Mouse (Mus musculus) kidney, postnatal 25 days (tissue): ENCODE measurements around the gene Taf12.
A peak's percentile ranks its signal among the peaks of the same experiment; 100 is the strongest.

ENCODE experiments used
- DNase-seq, 2 experiments: peaks; one replicate each; pipeline ENCODE4 v3.0.0; 2021; ENCODE audit warnings: mixed read lengths in 2 of 2

Gene Taf12

DNA sequence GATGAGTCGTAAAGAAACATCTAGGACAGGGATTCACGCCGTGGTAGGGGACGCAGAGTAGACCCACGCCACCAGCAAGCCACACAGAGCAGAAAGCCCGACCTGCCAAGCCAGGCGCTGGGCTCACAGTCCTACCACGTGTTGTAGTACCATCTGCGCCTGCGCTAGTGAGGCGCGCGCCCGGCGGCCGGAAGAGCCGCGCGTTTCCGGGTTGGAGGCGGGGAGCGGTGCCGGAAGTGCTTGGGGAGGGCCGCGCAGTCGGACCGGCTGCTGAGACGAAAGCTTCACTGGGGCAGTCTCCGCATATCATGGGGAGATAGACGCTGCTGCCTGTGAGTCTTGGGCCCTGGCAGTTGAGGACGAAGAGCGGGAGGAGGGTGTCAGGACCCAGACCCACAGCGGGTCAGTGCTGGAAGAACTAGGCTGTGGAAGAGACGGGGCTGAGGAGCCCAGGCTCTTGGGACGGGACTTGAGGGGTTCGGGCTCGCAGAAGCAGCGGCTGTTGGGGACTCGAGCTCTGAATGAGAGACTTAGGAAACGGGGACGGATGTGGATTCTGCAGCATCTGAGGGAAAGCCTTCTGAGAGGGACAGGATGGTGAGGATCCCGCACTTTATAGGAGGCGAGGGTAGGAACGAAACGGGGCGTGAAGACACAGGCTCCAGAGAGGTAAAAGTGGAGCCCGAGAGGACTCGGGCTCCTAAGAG, at the start of gene Taf12:
Taf12 (plus strand) TSS at position 220 of the 707 bp plus-strand sequence.
- DNase-seq: peak; percentile 92 to 95

DNA sequence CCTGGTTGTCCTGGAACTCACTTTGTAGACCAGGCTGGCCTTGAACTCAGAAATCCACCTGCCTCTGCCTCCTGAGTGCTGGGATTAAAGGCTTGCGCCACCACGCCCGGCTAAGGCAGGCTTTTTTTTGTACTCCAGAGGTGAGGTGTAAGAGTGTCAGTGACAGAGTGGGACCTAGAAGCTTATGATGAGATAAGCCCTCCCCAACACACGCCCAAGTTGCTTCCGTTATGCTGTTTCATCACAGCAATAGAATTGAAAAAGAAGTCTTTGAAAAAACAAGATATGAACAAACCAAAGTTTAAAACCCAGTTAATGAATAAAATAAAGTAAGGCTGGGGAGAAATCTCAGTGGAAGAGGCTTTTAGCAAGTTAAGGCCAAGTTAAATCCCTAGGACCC, 43.8 kb upstream of the Taf12 start:
- no peak for DNase-seq

DNA sequence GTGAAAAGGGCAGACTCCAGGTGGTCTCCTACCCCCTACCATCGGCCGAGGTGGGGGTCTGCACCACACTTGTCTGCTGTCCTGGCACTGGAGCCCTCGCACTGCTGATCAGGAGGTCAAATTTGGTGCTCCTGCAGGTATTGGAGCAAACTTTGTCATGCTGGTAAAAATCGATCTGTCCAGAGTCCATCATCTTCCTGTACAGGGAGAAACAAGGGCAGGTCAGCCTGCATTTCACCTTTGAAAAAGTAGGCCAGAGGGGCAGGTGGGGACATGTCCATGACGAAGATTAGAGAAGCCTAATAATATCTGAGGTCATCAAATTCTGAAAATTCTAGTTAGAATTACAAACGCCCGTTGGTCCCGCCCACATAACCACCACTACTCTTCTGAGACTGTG, 39.5 kb upstream of the Taf12 start:
- DNase-seq: no peak

DNA sequence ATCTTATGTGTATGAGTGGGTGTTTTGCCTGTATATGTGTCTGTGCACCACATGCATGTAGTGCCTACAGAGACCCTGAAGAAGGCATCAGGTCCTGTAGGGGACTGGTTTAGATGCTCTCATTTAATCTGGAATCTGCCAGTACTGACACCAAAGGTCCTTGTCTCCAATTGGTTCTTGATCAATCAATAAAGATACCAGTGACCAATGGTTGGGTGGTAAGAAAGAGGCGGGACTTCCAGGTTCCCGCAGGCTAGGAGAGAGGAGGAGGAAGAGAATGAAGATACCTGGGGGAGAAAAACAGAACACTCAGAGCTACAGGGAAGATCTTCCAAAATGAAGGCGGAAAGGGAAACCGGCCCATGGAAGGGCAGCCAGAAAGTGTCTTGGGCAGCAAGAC, 35.8 kb upstream of the Taf12 start:
- DNase-seq: no peak

DNA sequence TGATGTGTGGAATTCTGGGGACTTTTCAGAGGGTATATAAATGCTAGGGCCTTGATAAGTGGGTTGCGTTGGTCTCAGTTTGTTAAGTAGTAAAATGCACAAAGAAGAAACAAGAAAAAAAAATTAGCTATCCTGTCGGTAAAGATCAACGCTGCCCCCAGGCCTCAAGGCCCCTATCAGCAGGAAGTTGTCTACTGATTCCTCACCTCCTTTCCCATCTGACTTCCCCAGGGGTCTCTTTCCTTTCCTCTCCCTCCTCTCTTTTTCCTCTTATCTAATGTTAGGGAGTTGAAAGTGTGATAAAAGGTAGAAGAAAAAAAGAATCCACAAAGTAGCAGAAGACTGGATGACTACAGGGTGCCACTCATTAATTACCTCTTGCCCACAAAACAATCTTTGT, 33.8 kb upstream of the Taf12 start:
- DNase-seq: no peak

DNA sequence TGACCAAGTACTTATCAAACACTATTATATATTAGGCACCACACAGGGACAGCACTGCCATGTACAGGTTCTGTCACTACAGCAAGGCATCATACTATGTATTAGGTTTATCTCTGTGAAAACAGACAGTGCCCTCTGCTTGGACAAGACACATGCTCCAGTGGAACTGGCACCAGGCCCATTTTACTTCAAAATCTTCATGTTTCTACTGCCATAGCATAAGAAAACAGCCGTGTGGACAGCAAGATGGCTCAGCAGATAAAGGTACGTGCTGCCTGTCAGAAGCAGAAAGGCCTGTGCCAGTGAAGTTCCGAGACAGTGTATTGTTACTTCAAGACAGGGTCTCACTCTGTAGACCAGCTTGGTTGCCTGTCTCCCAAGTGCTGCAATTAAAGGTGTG, 33.0 kb upstream of the Taf12 start:
- DNase-seq: no peak

DNA sequence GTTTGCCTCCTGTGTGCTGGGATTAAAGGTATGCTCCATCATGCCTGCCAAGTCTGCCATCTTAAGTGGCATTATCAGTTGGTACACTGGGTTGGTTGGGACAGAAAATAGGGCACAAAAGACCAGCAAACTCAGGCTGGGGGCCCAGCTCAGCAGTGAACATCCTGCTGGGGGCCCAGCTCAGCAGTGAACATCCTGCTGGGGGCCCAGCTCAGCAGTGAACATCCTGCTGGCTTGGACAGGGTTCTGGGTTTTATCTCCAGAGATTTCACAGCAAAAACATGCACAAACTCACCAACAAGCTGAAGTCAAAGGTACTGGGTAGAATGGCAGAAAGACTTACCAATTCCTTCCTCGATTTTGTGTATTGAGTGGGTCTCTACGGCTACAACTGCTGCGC, 28.5 kb upstream of the Taf12 start:
- DNase-seq: no peak

DNA sequence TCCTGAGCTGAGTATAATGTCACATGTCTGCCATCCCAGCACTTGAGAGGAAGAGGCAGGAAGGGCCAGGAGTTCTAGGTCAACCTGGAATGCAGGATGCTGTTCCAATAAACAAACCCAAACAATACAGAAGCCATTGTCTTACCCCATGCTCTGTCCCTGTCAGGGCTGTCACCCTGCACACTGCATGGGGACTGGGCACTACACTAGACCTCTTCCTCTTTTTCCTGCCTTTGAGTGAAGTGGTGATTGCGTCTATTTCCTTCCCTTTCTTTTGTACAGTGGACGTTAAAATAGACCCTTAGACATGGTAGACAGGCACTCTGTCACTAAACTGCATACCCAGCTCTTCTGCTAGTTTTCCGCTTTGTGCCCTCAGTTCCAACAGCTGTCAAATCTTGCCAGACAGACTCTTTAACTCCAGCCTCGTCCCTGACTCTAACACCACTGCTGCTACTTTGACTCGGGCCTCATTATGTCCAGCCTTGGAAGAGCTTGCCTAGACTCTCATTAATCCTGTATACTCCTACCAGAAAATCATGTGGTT, 26.7 kb upstream of the Taf12 start:
- DNase-seq: no peak

DNA sequence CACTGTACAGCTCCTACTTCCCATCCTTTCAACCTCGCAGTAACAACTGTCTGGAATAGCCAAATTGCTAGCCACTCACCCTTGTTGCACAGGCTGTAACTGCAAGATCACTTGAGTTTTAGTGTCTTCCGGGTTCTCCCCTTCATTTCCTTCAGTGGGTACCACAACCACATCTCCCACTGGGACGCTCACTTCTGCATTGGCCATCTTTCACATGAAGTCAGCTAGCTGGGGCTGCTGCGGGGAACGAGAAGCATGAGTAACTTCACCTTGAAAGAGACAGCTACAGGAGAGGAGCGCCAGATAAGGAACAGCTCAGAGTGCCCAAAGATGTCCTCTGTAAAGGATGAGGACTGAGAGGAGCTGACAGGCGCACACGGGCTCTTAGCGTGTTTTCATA, 22.6 kb upstream of the Taf12 start:
- no peak for DNase-seq

DNA sequence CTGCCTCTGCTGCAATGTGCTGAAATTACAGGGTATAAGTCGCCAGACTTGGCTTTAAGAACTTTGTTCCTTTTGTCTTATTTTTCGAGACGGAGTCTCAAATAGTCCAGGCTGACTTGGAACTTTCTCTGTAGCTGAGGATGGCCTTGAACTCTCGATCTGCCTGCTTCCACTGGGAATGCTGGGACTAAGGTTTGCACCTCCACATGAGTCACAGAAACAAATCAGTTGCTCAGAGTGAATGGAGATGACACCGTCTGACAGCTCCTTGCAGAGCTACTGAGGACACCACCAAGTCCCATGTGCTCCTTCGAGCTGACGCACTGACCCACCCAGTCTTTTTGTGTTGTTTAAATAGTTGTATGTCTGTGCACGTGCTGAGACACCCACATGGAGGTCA, 21.0 kb upstream of the Taf12 start:
- no peak for DNase-seq

DNA sequence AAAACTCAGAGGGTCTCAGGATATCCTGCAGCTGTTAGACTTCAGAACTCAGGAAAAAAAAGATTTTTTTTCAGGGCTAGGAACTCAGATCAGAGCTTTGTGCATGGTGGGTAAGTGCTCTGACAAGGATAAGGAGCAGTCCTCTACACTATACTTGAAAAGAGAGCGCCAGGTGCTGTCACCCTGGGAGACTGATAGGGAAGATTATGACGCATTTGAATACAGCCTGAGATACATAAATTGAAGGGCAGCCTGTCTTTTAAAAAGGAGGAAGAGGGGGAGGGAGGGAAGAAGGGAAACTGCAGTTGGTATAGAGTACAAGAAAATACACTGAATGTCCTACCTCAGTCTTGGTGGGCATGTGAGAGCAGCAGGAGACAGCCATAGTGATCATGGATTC, 20.6 kb upstream of the Taf12 start:
- DNase-seq: no peak

DNA sequence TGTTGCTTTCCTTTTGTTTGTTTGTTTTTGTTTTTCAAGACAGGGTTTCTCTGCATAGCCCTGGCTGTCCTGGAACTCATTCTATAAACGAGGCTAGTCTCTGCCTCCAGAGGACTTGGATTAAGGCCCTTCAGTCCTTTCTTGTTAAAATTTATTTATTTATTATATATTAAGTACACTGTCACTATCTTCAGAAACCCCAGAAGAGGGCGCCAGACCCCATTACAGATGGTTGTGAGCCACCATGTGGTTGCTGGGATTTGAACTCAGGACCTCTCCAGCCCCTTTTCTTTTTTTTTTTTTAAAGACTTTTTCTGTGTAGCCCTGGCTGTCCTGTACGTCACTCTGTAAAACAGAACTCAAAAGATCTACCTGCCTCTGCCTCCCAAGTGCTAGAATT, 19.2 kb upstream of the Taf12 start:
- DNase-seq: no peak

DNA sequence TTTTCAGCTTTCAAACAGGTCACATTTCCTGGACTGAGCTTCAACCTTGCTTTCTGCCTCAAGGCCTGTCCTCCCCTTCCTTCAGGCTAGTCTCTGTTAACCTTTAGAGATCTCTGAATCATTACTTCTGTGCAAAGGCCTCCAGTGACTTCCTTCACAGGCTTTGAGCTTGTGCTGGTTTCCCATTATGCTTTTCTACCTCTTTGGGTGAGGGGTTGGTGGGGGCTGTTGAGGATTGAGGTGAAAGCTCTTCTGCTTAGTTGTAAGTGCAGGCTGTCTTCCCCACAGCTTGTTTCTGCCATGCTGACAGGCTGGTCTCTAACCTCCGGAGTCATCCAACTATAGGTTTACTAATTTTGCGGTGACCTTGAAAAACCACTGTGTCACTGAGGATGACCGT, 17.8 kb upstream of the Taf12 start:
- no peak for DNase-seq

DNA sequence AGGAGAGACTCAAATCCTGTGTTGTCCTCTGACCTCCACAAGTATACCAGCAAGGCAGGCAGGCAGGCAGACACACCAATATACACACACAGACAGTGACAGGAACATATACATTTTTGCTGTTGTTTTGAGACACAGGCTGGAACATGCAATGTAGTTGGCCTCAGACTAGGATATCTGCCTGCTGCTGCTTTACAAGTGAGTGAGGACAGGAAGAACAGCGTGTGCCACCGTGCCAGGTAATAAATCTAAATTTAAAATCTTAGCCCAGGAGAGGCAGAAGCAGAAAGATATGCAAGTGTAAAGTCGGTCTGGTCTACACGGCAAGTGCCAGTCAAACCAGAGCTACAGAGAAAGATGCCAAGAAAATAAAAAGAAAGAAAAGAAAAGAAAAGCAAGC, 14.9 kb upstream of the Taf12 start:
- DNase-seq: no peak

DNA sequence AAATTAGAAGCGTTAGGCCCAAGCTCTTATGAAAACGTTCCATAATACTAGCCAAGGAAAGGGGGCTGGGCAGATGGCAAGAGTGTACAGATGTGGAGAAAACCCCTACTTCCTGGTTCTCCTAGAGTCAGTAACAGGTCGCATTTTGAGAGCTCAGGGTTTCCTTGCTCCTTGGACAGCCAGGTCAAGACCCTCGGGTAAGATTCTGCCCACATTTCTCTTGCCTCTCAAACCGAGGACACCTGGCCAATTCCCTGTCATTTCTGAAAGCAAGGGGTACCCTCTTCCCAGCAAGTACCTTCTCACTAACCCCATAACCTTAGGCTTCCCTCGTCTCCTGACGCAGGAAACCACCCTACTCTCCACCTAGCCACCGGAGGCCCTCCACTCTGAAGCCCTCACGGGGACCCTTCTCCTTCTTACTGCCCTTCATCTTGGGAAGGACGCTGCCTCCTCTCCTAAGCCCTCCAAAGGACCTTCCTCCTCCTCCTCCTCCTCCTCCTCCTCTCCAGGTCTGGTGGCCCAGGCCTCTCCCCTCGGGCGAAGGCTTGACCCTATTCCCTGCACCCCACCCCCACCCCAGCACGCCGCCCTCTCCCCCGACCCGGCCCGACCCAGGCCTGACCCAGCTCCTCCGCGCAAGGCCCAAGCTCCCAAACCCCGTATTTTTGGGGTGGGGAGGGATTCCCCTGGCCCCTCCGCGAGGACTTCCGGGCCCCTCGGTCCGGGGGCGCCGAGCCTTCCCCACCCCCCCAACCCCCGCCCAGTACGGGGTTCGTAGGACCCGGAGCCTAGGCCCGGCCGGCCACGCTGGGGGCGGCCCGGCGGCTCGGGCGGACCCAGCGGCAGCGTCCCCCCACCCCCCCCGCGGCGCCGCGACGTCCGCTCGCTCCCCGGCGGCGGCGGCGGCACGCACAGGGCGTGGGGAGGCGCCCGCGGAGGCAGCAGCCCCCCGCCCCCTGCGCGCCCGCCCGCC, 13.5 kb upstream of the Taf12 start:
- peak; percentile 24 to 84 for DNase-seq

DNA sequence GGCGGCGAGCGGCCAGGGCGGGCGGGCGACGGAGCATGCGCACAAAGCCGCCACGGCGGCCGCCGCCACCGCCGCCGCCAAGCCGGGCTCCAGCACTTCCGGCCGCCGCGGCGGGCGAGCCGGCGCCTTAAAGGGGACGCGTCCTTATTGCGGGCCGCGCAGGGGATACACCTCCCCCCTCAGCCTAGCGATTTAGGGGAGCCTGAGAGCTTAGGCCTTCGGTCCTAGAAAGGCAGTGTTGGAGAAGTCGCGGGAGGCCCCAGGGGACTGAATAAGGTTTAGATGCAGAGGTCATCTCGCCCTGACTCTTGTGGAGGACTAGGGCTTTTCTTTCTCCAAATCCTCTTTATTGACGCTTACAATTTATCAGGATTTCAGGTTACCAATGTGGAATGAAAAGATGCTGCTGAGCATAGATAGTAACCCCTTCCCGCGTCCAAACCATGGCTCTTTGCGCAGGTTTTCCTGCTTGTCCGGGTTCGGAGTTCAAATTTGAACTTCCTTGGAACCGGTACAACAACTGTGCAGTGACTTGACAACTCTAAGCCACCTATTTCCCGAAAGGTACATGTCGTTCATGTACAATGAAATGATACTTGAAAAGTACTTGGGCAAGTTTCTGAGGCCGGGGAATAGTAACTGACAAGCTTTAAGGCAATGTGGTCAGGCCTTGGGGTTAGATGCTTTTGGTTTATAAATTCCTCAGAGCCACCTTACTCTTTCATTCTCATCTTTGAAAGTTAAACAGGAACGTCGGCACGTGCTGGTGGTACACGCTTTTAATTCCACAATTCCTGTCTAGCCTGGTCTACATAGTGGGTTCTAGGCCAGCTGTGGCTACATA, 12.4 kb upstream of the Taf12 start, which contains the start of gene Gmeb1:
Gmeb1 (minus strand) TSS at position 89 of the 844 bp plus-strand sequence.
- DNase-seq: peak; percentile 77 to 90

DNA sequence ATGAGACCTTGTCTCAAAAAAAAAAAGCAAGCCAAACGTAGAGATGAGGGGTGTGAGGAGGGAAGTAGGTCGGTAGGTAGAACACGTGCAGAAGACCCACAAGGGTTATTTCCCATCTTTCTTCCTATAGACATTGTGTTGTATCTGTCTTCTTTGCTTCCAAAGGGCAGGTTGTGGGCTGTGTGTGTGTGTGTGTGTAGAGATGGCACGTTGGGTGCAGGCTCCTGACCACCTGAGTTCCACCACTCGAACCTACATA, 11.9 kb upstream of the Taf12 start:
- no peak for DNase-seq

DNA sequence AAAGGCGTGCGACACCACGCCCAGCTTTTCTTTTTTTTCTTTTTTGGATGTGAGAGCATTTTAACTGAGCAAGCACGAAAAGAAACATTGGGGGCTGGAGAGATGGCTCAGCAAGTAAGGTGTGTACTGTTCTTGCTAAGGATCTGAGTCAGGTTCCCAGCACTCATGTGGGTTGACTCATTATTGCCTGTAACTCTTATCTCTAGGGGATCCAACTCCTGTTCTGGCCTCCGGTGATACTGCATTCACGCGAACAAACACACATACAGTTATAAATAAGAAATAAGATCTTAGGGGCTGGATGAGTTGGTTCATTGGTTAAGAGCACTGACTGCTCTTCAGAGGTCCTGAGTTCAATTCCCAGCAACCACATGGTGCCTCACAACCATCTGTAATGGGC, 10.9 kb upstream of the Taf12 start:
- no peak for DNase-seq

DNA sequence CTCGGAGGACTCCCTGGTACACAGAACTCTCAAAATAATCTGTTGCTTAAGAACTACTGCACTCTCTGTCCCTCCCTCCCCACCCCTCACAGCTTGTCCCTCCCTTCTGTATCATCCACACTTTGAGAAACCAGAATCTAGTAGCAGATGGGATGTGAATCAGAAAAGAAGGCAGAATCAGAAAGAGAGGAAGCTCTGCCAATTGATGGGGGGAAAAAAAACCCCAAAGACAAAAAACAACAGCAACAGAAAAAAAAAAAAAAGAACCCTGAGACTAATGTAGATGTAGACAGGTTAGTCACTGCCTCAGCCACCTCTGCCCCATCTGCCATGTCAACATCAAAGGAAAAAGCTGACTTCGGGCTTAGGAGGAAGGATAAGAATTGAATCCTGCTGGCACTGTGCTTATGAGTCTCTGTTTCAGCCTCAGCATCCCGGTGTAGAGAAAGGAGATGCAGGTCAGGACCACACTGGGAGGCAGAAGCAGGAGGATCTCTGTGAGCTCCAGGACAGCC, 7.3 kb upstream of the Taf12 start:
- no peak for DNase-seq

DNA sequence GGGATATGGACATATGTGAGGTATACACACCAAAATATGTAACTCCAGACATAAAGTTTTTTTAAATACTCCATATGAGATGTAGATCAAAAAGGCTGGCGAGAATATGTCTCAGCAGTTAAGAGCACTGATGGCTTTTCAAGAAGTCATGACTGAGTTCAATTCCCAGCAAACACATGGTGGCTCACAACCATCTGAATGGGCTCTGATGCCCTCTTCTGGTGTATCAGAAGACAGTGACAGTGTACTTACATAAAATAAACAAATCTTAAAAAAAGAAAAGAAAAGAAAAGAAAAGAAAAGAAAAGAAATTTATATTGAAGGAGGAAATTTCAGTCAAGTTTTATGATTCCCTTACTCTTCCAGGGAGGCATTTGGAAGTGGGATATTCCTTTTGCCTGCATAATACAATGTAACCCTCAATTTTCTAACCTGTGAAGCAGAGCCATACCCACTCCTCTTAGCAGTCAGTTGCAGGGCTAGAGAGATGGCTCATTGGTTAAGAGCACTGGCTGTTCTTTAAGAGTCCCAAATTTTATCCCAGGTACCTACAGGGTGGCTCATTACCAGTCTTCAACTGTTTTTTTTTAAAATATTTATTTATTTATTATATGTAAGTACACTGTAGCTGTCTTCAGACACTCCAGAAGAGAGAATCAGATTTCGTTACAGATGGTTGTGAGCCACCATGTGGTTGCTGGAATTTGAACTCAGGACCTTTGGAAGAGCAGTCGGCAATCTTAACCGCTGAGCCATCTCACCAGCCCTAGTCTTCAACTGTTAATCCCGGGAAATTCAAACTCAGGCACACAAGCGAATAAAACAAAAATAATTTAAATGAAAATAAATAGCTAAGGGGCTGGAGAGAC, 5.1 kb upstream of the Taf12 start:
- DNase-seq: no peak

DNA sequence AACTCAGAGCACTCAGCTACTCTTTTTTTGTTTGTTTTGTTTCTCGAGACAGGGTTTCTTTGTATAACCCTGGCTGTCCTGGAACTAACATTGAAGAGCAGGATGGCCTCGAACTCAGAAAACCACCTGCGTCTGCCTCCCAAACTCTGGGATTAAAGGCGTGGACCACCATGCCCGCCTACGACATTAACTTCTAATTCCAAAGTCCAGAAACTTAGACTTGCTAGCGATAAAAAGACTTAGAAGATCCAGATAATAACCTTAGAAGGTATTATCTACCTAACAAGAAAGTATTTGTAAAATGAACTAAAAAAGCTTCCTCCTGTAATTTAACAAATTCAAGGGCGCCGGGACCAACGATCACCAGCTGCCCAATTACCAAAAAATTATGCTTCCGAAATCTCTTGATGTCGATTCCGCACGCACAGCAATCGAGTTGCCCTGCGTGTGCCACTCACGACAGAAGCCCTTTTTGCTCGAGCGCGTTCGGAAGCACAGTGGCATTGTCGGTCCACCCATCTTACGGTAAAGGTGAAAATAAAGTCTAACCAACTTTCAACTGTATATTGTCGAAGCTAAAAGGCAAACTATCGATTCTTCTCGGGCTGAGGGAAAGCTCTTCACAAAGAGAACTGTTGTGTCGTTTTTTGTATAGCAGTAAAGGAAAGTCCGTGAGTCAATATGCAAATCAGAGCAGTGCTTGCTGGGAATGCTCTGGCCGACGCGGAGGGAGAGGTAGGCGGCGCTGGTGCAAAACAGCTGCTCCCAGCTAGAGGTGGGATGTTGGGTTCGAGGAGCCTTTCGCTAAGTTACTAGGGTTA, 4.2 kb upstream of the Taf12 start:
- peak; percentile 86 to 91 for DNase-seq
